Mouse (Mus musculus) bone marrow, adult 2 months (tissue): ENCODE measurements around the gene Fam221a.

Source experiments
- CTCF ChIP-seq: fragments of 200-500 bp; IDR thresholded peaks from 2 replicates; pipeline ENCODE4 v1.5.1; 2011; ENCODE audit warnings: low read length, control low read depth; ENCODE audit not compliant: control insufficient read depth, insufficient read depth
- POLR2A ChIP-seq: fragments of 200-500 bp; IDR thresholded peaks from 2 replicates; pipeline ENCODE4 v1.6.1; 2011; ENCODE audit warnings: low read depth, mild to moderate bottlenecking, control low read depth, low read length, borderline replicate concordance; ENCODE audit not compliant: control insufficient read depth

DNA sequence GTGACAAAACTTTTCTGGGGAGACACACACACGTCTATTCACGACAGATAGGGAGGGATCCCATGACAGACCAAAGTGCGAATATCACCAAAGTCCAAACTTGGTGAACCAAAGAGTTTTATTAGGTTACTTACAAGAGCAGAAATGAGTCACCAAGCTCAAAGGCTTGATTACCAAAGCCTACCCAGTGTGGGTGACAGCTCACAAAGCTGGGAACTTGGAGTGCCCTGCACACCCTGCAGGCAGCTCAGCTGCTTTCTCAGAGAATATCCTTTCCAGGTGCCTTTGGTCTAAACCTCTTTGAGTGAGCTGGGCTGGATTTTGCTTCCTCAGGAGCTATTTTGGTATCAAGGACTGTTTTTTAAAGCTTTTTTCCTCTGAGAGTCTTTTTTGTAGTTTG, 43.3 kb downstream of the Fam221a start:
- no peak for TF ChIP-seq CTCF
- no peak for TF ChIP-seq POLR2A
